Mouse (Mus musculus) liver, postnatal 0 days (tissue): Measurements from ENCODE around the gene Pygo1.

Experiments used
- CTCF ChIP-seq: sonication (generic); IDR thresholded peaks from 2 replicates; pipeline ENCODE4 v1.5.1; 2016; ENCODE audit warnings: antibody characterized with exemption, low read depth
- EP300 ChIP-seq: IDR thresholded peaks from 2 replicates; pipeline ENCODE4 v1.6.1; 2016; ENCODE audit warnings: antibody characterized with exemption, low read depth, mild to moderate bottlenecking

DNA sequence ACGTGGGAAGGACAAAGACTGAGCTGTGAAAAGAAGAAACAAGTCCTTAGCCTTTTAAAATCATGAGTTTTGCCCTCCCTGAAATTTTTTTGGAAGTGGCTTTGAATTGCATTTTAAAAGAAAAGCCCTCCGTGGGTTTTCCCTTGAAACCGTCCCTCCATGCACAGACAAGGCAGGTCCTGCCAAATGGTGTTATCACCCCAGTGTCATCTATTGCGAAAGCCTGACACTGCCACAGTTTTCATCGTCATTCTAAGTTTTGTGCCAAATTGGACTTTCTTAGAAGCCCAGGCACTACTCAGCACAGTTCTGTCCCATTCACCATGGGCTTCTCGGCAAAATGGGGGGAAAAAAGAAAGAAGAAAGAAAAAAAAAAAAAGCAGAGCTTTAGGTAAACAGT lies 11.9 kb upstream of the Pygo1 start:
- TF ChIP-seq CTCF (no peak), EP300 (no peak)
